Mouse (Mus musculus): Measurements from ENCODE around the gene Trmo. TPM values are rescaled to one million over a fixed set of nuclear protein-coding genes. Genes with fewer than 3 reads are reported as not detected.
A peak's percentile ranks its signal among the peaks of the same experiment; 100 is the strongest.

The Trmo gene
- total RNA-seq, 2 experiments from 2014 or later: 6.0 to 6.8 TPM

- peak; percentile 43 to 53 for DNase-seq
Measured at GRCm38 (mm10) chr4:46339584-46339983, 49.7 kb downstream of the Trmo start.

DNA sequence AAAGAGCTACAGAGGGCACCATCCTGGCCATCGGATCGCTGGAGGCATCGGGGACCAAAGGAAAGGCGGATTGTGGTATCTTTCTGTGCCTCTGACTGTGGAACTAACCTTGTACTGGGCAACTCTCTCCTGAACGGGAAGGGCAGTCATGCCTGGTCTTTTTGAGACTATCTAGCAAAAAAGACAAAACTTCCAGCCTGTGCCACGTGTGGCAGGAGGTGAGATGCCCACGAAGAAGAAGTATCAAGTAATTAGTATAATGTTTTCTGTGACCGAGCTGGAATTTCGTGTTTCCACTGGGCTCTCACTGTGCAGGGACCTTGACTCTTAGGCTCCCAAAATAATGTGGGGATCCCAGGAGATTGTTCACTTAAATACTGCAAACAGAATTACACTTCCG is 50.2 kb downstream of the Trmo start:
- DNase-seq: no peak

DNA sequence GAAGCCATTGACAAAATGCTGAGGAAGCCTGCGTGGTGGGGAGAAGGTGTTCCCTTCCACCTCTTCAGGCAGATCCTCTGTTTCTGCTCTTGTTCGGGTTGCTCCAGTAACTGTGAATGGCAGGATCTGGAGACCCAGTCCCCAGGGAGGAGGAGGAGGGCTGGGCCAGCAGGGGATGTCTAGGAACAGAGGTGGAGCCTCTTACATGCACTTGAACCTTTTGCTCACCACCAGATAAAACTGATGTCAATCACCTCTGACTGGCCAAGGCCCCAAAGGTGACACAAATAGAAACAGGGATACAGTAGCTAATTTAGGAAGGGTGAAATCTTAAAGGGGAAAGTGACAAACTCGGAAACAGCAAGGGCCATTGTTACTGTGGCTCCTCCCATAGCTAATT is 51.2 kb downstream of the Trmo start:
- no peak for DNase-seq

DNA sequence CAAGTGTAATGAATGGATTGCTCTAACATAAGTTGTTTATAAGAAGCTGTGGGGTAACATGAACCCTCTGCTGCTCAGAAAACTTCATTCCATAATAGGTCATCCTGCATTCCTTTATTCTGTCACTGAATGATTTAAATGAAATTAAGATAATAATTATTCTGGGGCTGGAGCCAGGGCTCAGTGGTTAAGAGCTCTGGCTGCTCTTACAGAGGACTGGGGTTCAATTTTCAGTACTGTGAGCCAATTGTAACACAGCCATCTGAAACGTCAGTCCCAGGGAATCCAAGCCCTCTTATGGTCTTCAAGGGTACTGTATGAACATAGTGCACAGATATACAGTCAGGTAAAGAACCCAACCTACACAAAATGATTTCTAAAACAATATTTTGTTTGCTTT is 53.4 kb downstream of the Trmo start:
- DNase-seq: no peak

DNA sequence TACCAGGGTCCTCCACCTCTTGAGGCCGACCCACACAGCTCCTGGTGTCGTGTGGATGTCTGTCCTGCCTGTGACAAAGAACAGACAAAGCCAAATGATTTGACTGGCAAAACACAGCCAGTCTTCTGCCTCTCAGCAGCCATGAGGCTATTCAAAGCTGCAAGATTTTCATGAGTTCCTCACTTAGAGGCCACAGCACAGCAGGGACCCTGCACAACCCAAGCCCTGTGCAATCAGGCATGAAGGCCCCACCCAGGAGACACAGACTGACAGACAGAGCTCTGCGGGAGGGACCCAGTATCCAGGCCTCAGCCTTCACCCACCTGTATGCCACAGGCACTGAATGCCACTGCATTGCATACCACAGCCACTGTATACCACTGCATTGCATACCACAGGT is 60.3 kb downstream of the Trmo start:
- no peak for DNase-seq

Other genes starting within 250 kb of the Trmo start
- gene Xpa, start 193.1 kb downstream of the Trmo start, total RNA-seq (2021): 10 to 100 TPM; 14.1 to 18.3 TPM
- gene Foxe1, start 45.8 kb downstream of the Trmo start, total RNA-seq (2021): not detected
- under 1 TPM in 1 of 2 experiments, not detected in 1; 0.17 TPM for gene Hemgn, start 24.1 kb upstream of the Trmo start, total RNA-seq (2021)
- gene Anp32b, start 61.5 kb upstream of the Trmo start, total RNA-seq (2021): 100 to 1,000 TPM; 128 to 134 TPM
- 10 to 100 TPM; 38.3 to 43.8 TPM for gene Nans, start 99.8 kb upstream of the Trmo start, total RNA-seq (2021)
- 1 to 10 TPM; 3.6 to 5.2 TPM for gene Trim14, start 146.7 kb upstream of the Trmo start, total RNA-seq (2021)
- gene Coro2a, start 212.8 kb upstream of the Trmo start, total RNA-seq (2021): 1 to 10 TPM; 2.5 to 3.1 TPM